Mouse (Mus musculus) olfactory bulb, adult 2 months (tissue): ENCODE results near the gene Nrxn3. TPM values are rescaled to one million over a fixed set of nuclear protein-coding genes. Genes with fewer than 3 reads are reported as not detected.

Experiments
- H3K27ac ChIP-seq: fragments of 200-500 bp; 2 replicates; pipeline ENCODE4 v1.5.1; 2012; ENCODE audit warnings: low read depth, low read length; ENCODE audit not compliant: insufficient read depth
- H3K4me1 ChIP-seq: fragments of 200-500 bp; 2 replicates; pipeline ENCODE4 v1.6.1; 2012; ENCODE audit warnings: low read length; ENCODE audit not compliant: control insufficient read depth, insufficient read depth
- H3K4me3 ChIP-seq: fragments of 200-500 bp; 2 replicates; pipeline ENCODE4 v1.5.1; 2012; ENCODE audit warnings: mild to moderate bottlenecking, low read depth, low read length, moderate library complexity; ENCODE audit not compliant: insufficient read depth
- CTCF ChIP-seq: fragments of 200-500 bp; IDR thresholded peaks from 2 replicates; pipeline ENCODE4 v1.5.1; 2012; ENCODE audit warnings: low read depth, mild to moderate bottlenecking, low read length, moderate library complexity; ENCODE audit not compliant: insufficient read depth
- POLR2A ChIP-seq: fragments of 200-500 bp; IDR thresholded peaks from 2 replicates; pipeline ENCODE4 v1.6.1; 2012; ENCODE audit warnings: mild to moderate bottlenecking, low read depth, low read length, moderate library complexity; ENCODE audit not compliant: insufficient read depth
- WGBS: fragments of 180-500 bp; shearing (Covaris S2); methylation state at CpG from one replicate; pipeline ENCODE4 v1.1.7; 2018; 5-methylcytosine and 5-hydroxymethylcytosine counted together
- polyA plus RNA-seq: library from polyadenylated mRNA; stranded (reverse); fragments of >200 nt; gene quantifications from 2 replicates; pipeline ENCODE4 v1.2.4, GENCODE M21; 2012; ENCODE audit warnings: low replicate concordance; ENCODE audit not compliant: missing spikeins, insufficient read depth, insufficient read length

Gene Nrxn3
- polyA plus RNA-seq, 1 experiment = not detected

DNA sequence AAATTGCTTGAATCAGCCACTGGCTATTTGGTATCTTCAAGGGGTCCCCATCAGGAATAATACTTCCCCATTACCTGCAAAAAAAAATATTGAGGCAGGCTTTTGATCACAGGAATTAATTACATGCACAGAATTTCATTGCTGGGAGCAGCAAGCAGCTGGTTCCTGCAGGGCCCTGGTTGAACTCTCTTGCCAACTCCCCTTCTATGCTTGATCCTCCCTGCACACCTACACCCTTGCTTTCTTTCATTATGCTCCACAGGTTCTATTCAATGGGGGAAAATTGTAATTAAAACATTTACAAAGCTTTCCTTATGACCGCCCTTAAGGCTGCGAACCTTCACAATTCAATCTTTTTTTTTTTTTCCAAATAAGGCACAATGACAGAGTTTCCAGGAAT, 891.0 kb downstream of the Nrxn3 start:
- H3K27ac ChIP-seq = no peak overlapping the region
- TF ChIP-seq CTCF (no peak), POLR2A (no peak)
- WGBS = 55% methylated on average over 2 of the region's 2 CpGs
- H3K4me1 ChIP-seq = no peaks in the 10 kb centered on the region
- H3K4me3 ChIP-seq = no peak overlapping the region

DNA sequence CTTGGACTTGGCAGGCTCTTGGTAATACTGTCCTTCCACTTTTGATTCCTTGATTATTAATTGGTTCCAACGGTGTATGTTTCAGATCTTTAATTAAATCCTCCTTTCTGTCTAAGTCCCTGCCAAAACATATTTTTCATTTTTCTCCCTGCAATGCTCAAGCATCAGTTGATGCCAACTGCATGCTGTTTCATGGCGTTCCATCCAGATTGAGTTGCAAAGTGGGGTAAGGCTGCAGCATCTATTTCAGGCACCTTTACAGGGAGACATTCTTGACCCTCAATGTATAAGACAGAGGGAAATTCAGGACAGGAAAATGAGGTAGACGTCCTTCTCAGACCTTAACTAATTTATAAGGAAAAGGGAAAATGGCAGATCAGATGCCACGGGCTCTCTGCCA, 903.1 kb downstream of the Nrxn3 start:
- TF ChIP-seq CTCF = no peak
- TF ChIP-seq POLR2A = no peak
- no peak overlapping the region for H3K27ac ChIP-seq
- no peak overlapping the region for H3K4me3 ChIP-seq
- H3K4me1 ChIP-seq = no peaks in the 10 kb centered on the region
- WGBS = 72% methylated on average over 4 of the region's 4 CpGs

DNA sequence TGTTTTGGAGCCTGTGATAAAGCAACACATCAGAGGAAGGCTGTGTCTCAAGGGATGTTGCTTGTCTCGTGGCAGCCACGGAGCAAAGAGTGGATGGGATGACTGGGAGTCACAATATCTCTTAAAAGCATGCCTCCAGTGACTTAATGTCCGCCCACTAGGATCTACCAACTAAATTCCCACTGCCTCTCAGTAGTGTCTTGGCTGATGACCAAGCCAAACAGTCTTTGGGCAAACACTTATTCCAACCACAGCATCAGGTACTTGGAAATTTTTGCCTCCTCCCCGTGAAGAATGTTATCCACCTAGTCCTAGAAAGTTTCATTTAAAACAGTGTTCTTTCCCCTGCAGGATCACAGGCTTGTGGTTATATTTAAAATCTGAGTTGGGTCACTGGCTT, 917.4 kb downstream of the Nrxn3 start:
- H3K4me1 ChIP-seq = 0 out of 2 replicates have a peak, but pooled peaks cover 2% of the 10 kb centered on the region
- WGBS = 59% methylated on average over 4 of the region's 4 CpGs
- H3K27ac ChIP-seq = no peak overlapping the region
- TF ChIP-seq POLR2A = no peak
- TF ChIP-seq CTCF = no peak
- no peak overlapping the region for H3K4me3 ChIP-seq

DNA sequence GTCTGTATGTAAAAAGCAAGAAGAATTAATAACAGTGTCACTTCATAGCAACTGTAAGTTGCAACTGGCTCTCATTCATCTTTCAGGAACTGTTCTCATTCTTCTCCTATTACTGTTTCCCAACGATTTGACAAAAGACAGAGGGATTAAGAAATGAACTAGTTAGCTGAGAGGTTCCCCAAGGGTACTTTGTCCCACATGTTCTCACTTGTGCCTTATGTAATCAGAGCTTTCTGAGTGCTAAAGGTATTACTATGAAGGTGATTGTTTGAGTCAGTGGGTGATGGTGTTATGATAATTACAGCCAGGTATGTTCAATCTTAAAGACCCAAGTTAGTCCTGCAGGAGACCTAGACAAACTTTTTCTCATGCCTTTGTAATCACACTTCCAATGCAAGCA, 918.8 kb downstream of the Nrxn3 start:
- H3K4me1 ChIP-seq = 0 out of 2 replicates have a peak, but pooled peaks cover 2% of the 10 kb centered on the region
- 9% methylated on average over 1 of the region's 1 CpGs for WGBS
- no peak overlapping the region for H3K4me3 ChIP-seq
- no peak overlapping the region for H3K27ac ChIP-seq
- TF ChIP-seq CTCF (no peak), POLR2A (no peak)

DNA sequence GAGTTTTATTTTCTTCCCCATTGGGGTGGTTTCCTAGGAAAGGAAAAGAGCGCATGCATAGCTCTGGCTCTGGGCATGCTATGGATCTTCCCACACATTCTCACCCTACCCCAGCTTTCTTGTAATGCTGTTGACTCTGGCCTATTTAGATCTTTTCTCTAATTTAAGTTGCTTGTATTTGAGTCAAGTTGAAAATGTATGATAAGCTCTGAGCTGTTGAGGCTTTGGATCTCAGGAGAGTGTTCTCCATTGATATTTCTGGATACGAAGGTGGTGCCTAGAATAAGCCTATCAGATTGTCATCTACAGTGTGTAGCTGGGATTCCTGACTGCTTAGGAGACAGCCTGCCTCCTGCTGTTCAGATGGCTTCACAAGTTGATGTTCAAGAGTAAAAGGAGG, 930.5 kb downstream of the Nrxn3 start:
- TF ChIP-seq CTCF (no peak), POLR2A (no peak)
- no peak overlapping the region for H3K27ac ChIP-seq
- no peaks in the 10 kb centered on the region for H3K4me1 ChIP-seq
- WGBS = 75% methylated on average over 2 of the region's 2 CpGs
- H3K4me3 ChIP-seq = no peak overlapping the region

DNA sequence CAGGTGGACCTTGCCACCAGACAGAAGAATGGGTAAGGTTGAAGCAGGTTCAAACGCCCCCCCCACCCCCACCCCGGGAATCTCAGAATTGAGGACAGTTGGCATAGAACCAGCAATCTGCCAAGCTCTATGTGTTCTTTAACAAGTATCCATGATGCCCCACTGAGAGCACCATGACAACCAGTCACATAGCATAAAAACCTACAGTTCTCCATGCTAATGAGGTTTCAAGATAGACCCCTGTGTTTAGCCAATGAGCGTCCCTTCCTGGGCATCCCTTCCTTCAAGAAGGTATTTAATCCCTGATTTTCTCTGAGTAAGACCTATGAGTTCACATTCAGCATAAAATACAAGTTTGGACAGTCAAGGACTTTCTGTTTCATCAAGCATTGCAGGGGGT, 938.5 kb downstream of the Nrxn3 start:
- no peak for TF ChIP-seq CTCF
- no peak for TF ChIP-seq POLR2A
- WGBS = 38% methylated on average over 3 of the region's 3 CpGs
- no peaks in the 10 kb centered on the region for H3K4me1 ChIP-seq
- H3K27ac ChIP-seq = no peak overlapping the region
- H3K4me3 ChIP-seq = no peak overlapping the region

DNA sequence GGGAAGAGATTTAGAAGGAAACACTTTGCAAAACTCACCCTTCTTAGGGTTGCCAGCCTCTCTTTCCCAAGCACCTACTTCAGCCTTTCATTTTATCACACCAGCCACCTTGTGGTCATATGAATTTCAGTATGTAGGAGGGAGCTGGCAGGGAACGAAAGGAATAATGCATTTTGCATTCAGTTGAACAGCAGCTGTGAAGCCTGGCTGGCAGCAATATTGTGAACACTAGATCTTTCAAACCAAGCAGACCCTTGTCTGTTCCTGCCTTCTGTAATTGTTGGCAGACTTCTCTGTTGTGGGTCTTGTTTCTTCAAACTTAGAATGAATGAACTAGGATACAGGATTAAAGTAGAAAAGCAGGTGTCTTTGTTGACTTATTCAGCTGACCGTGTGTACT, 946.2 kb downstream of the Nrxn3 start:
- Histone ChIP-seq H3K27ac (no peak overlapping the region), H3K4me1 (no peaks in the 10 kb centered on the region), H3K4me3 (no peak overlapping the region)
- WGBS = 38% methylated on average over 2 of the region's 2 CpGs
- TF ChIP-seq POLR2A (no peak), CTCF (no peak)

DNA sequence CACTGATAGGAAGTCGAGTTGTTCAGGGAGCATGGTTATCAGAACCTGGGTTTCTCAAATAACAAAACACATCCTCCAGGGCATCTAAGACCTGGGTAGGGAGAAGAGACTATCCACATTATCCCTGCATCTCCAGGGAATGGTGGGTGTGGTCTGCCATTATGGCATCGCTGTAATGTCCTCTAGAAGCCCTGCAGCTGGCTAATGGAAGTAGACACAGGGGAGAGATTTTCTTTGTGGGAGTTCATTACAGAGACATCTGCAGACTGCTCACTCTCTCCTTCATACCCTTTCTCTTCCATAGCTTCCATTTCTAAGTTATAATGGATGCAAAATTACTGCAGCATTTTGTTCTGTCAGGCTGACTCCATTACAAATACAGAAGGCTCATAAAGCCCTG, 950.1 kb downstream of the Nrxn3 start:
- H3K27ac ChIP-seq = no peak overlapping the region
- no peak overlapping the region for H3K4me3 ChIP-seq
- no peaks in the 10 kb centered on the region; the same call in 1 of the 2 replicates for H3K4me1 ChIP-seq
- WGBS = 64% methylated on average over 2 of the region's 2 CpGs
- TF ChIP-seq POLR2A (no peak), CTCF (no peak)

DNA sequence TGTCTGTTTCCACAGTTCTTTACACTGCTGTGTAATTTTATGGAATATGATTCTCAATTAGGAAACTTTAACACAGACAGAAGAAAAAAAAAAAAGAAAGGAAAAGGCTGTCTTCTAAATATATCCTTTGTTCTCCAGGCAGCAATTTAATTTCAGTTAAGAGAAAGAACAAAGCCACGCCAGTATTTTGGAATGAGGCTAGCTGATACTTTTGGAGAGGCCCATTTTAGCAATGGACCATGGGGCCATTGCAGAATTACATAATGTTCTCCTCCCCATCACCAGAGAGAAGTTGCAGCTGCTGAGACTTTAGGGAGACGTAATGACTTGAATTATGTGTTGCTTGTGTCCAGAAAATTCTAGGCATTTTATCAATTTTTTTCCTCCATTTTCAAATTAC, 963.0 kb downstream of the Nrxn3 start:
- Histone ChIP-seq H3K4me1 (no peaks in the 10 kb centered on the region), H3K4me3 (no peak overlapping the region), H3K27ac (no peak overlapping the region)
- TF ChIP-seq CTCF (no peak), POLR2A (no peak)
- 31% methylated on average over 2 of the region's 2 CpGs for WGBS

DNA sequence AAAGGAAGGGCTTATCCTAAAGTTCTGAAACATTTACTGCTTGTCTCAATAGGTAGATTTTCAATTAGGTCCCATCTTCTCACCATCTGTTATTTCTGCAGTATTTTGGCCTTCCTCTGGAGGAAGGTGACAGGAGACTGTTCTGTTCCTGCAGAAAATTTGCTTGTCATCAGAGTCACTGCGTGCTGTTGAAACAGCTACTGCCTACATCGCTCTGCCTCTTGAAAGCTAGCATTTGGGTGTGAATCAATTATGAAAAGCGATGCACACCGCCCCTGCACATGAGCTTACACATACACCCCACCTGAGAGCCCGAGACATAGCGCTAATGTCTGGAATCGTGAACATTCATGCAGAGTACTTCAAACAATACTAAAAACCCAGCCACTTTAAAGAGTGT, 966.4 kb downstream of the Nrxn3 start:
- no peak for TF ChIP-seq POLR2A
- no peak for TF ChIP-seq CTCF
- Histone ChIP-seq H3K27ac (no peak overlapping the region), H3K4me3 (no peak overlapping the region), H3K4me1 (no peaks in the 10 kb centered on the region)
- whole genome bisulfite sequencing = 74% methylated on average over 7 of the region's 7 CpGs
